Comparison of ENCODE assay signal across 12 mouse cellular contexts in genomic region chr4:131924096-131924810, GRCm38 (mm10). TPM values are rescaled to one million over a fixed set of nuclear protein-coding genes. Genes with fewer than 3 reads are reported as not detected.
DNase-seq lines count a peak whose midpoint lies in the region; ATAC-seq and TF ChIP-seq lines count a peak whose summit lies in the region.
"Had no signal": no experiment of that assay in that cellular context is flagged by ENCODE, and none has a peak within 500 bp of the region (broad histone marks: within the 10 kb centered on the region; RNA-seq: fewer than 3 reads in every experiment).

No protein-coding gene starts in this region.

- H3K4me3 ChIP-seq in liver, postnatal 0 days (ENCODE audit: low read depth, low read length) = no peak overlapping the region
- H3K4me3 ChIP-seq in embryonic facial prominence, embryonic 10.5 days = peak overlapping the region; percentile 11; the same call in 1 of the 2 replicates
- H3K4me3 ChIP-seq in layer of hippocampus, adult 2 months = no peak overlapping the region
- H3K4me3 ChIP-seq: gastrocnemius, adult 2 months had no signal

- H3K27me3 ChIP-seq in liver, postnatal 0 days (ENCODE audit: insufficient read depth, low read length) = peaks cover 37% of the 10 kb centered on the region
- H3K27me3 ChIP-seq in embryonic facial prominence, embryonic 10.5 days (replicated peaks; ENCODE audit: low read depth, poor library complexity, severe bottlenecking) = peaks cover 62% of the 10 kb centered on the region
- H3K27me3 ChIP-seq: Patski had no signal

- ATAC-seq in liver, postnatal 0 days = peak; percentile 57
- ATAC-seq: Patski had no signal

- 84% methylated on average over 6 of the region's 6 CpGs for WGBS in liver, postnatal 0 days (ENCODE audit: insufficient replicate concordance)
- 74% methylated on average over 6 of the region's 6 CpGs for WGBS in embryonic facial prominence, embryonic 10.5 days

- no peak overlapping the region for H3K9ac ChIP-seq in liver, postnatal 0 days (replicated peaks)
- H3K9ac ChIP-seq: hindbrain, embryonic 14.5 days had no signal

- peaks cover 64% of the 10 kb centered on the region for H3K36me3 ChIP-seq in liver, postnatal 0 days (replicated peaks; ENCODE audit: insufficient read depth, low read length)
- peaks cover 71% of the 10 kb centered on the region for H3K36me3 ChIP-seq in embryonic facial prominence, embryonic 10.5 days (replicated peaks)

- no peak overlapping the region for H3K4me2 ChIP-seq in liver, postnatal 0 days (ENCODE audit: low read depth, low read length)
- H3K4me2 ChIP-seq: hindbrain, embryonic 14.5 days had no signal

- no peaks in the 10 kb centered on the region for H3K9me3 ChIP-seq in liver, postnatal 0 days (ENCODE audit: low read length)
- H3K9me3 ChIP-seq in embryonic facial prominence, embryonic 10.5 days = no peaks in the 10 kb centered on the region

- intact Hi-C loops in heart, postnatal 10 days (cut with DNase I) = no loop called here

- peaks cover 23% of the 10 kb centered on the region for H3K4me1 ChIP-seq in liver, postnatal 0 days (ENCODE audit: insufficient read depth)
- H3K4me1 ChIP-seq in embryonic facial prominence, embryonic 10.5 days = peaks cover 74% of the 10 kb centered on the region

- no peak for TF ChIP-seq CTCF in liver, postnatal 0 days (IDR thresholded peaks at IDR 0.05; ENCODE audit: low read depth)
- no peak for TF ChIP-seq CTCF in layer of hippocampus, adult 2 months (conservative IDR thresholded peaks at IDR 0.05)

- DNase-seq in heart, adult 11 months = peak; percentile 93
- no peak for DNase-seq in heart, postnatal 10 days
- DNase-seq in liver, postnatal 0 days = peak; percentile 78
- DNase-seq in liver = no peak
- no peak for DNase-seq in embryonic facial prominence, embryonic 10.5 days (ENCODE audit: low spot score)
- peak; percentile 87 for DNase-seq in kidney, postnatal 10 days
- DNase-seq in gastrocnemius, adult 8-10 months (ENCODE audit: low spot score in 2 of 2) = no peak
- no peak for DNase-seq in layer of hippocampus, adult 2 months (ENCODE audit: low spot score in 2 of 2)
- DNase-seq: gastrocnemius, adult 2 months had no signal

- no peak overlapping the region for H3K27ac ChIP-seq in liver, postnatal 0 days (ENCODE audit: low read depth)
- no peak overlapping the region for H3K27ac ChIP-seq in embryonic facial prominence, embryonic 10.5 days (replicated peaks)
- no peak overlapping the region for H3K27ac ChIP-seq in layer of hippocampus, adult 2 months
- H3K27ac ChIP-seq: hindbrain, embryonic 14.5 days had no signal

- no peak for TF ChIP-seq EP300 in liver, postnatal 0 days (IDR thresholded peaks at IDR 0.05; ENCODE audit: low read depth)

RNA-seq across cellular contexts. Expression of gene Tmem200b, which starts 2.7 kb away (rescaled TPM):
- 10 to 100 TPM; 11.3 to 14.4 TPM for total RNA-seq in heart, postnatal 10 days (2021)
- 0.18 and 0.31 TPM in 2 replicates for polyA plus RNA-seq in liver, postnatal 0 days (2015; fragmentation: Nextera tagmentation; extraction: Ambion mirVana)
- 2.1 and 2.8 TPM in 2 replicates for polyA plus RNA-seq in embryonic facial prominence, embryonic 10.5 days (2016; fragmentation: Nextera tagmentation; extraction: Ambion mirVana)
- total RNA-seq in gastrocnemius, adult 8-10 months (2022) = 1 to 10 TPM; 1.7 to 2.6 (median 1.9) TPM
- total RNA-seq in layer of hippocampus, adult 2 months (2021) = 1 to 10 TPM; 1.5 to 1.7 TPM
- total RNA-seq: monocyte, adult 5-6 weeks had no signal
- polyA plus RNA-seq: Patski had no signal

RNA-seq across cellular contexts. Expression of gene Srsf4, which starts 50.8 kb away (rescaled TPM):
- 10 to 100 TPM; 53.6 to 53.7 TPM for total RNA-seq in heart, postnatal 10 days (2021)
- polyA plus RNA-seq in liver, postnatal 0 days (2015; fragmentation: Nextera tagmentation; extraction: Ambion mirVana) = 35.0 and 37.5 TPM in 2 replicates
- polyA plus RNA-seq in embryonic facial prominence, embryonic 10.5 days (2016; fragmentation: Nextera tagmentation; extraction: Ambion mirVana) = 142 and 143 TPM in 2 replicates
- total RNA-seq in gastrocnemius, adult 8-10 months (2022) = 10 to 100 TPM; 23.6 to 31.8 (median 26.0) TPM
- 10 to 100 TPM; 67.3 to 75.0 TPM for total RNA-seq in layer of hippocampus, adult 2 months (2021)

Comparison
In these comparisons a context has a peak if more than half of its experiments do, and no peak if none do; other contexts are left out.
1. DNase-seq: peak in heart, adult 11 months (single experiment), liver, postnatal 0 days (single experiment) and kidney, postnatal 10 days (single experiment); none in heart, postnatal 10 days (0 of 2), liver (single experiment), embryonic facial prominence, embryonic 10.5 days (single experiment), gastrocnemius, adult 8-10 months (0 of 2) and layer of hippocampus, adult 2 months (0 of 2).